Mouse (Mus musculus) gastrocnemius, adult 2 months (tissue): Measurements from ENCODE around the gene Bicd2. TPM values are rescaled to one million over a fixed set of nuclear protein-coding genes. Genes with fewer than 3 reads are reported as not detected.

Source experiments
- DNase-seq: peaks from one replicate; pipeline ENCODE4 v3.0.0; 2022
- H3K27ac ChIP-seq: fragments of 200-600 bp; 2 replicates; pipeline ENCODE4 v1.8.1; 2022; ENCODE audit warnings: mild to moderate bottlenecking
- H3K4me3 ChIP-seq: fragments of 200-600 bp; 2 replicates; pipeline ENCODE4 v1.8.1; 2022; ENCODE audit warnings: mild to moderate bottlenecking, moderate library complexity
- CTCF ChIP-seq: fragments of 200-600 bp; IDR thresholded peaks from 2 replicates; pipeline ENCODE4 v1.8.1; 2022; ENCODE audit warnings: antibody characterized with exemption, mild to moderate bottlenecking, moderate library complexity
- intact Hi-C: fragments of 180-260 bp; cut with DNase I; formaldehyde crosslinking; loops from one replicate; pipeline ENCODE4 v1.15.1; 2025
- total RNA-seq, 2 experiments: library from RNA; stranded (reverse); gene quantifications; 2 replicates each; pipeline ENCODE4 v1.2.3; 2021

Bicd2 gene
- total RNA-seq, 2 experiments from 2014 or later, result 26.0 to 28.5 TPM

GRCm38 (mm10) chr13:49371428-49371899 is 30.1 kb downstream of the Bicd2 start:
- intact Hi-C loops, result no loop called here
- Histone ChIP-seq H3K27ac (peak overlapping the region; percentile 84), H3K4me3 (peak overlapping the region; percentile 31)

DNA sequence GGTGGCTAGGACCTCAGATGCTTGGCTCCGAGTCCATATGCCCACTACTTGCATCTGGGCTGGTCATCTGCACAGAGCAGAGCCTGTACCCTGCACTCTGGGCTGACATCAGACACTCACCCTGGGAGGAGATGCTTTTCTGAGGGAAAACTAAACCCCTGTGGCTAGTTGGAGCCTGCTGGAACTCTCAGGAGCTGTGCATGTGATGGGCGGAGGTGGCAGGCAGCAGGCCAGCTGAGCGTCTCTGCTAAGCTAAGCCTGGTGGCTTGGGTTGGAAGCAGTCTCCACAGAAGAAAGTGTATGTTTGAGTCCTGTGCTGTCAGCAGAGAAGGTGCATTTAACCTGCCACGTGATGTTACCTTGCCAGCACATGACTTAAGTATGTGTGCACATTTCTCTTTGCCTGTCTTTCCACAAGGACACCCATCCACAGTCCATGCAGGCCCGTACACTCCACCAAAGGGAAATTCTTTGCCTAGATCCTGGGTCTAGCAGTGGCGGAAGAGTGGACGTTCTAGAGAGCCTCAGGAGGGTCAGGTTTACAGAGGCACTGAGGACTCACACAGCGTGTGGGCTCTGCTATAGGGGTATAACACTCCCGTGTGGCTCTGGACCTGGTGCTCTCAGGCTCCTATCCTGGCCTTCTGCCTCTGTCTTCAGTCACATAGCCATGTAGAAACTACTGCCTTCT is 31.1 kb downstream of the Bicd2 start:
- DNase-seq, result peak; percentile 83
- Histone ChIP-seq H3K4me3 (peak overlapping the region; percentile 31), H3K27ac (peak overlapping the region; percentile 84)
- intact Hi-C loops, result no loop called here
- no peak for TF ChIP-seq CTCF

More at GRCm38 (mm10) chr13:49371428-49371899, 30.1 kb downstream of the Bicd2 start:
- TF ChIP-seq CTCF, result peak; percentile 23; the same call in 1 of the 2 replicates
- peak; percentile 60 for DNase-seq

GRCm38 (mm10) chr13:49374304-49374703 is 32.9 kb downstream of the Bicd2 start:
- peak overlapping the region; percentile 38; the same call in 1 of the 2 replicates for H3K27ac ChIP-seq
- H3K4me3 ChIP-seq, result no peak overlapping the region
- TF ChIP-seq CTCF, result no peak
- peak; percentile 8 for DNase-seq
- intact Hi-C loops, result no loop called here

DNA sequence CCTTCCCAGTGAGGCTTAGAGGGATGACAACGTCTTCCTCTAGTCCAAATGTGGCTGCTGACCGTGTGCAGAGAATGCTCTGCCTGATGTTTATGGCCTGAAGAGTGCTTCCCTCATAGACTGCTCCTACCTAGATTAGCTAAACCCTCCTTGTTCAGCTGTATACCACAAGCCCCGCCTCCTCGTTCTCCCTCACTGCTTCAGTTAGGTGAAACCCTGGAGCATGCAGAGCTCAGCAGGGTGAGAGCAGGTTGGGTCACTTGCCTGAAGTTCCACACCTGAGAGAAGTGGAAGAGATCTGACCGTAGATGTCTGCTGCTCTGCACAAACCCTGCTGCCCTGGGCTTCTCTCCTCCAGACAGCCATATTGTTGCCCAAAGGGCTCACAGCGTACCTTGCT is 33.3 kb downstream of the Bicd2 start:
- Histone ChIP-seq H3K27ac (peak overlapping the region; percentile 38; the same call in 1 of the 2 replicates), H3K4me3 (no peak overlapping the region)
- intact Hi-C loops, result no loop called here
- TF ChIP-seq CTCF, result no peak
- DNase-seq, result peak; percentile 14

GRCm38 (mm10) chr13:49377608-49378007 is 36.2 kb downstream of the Bicd2 start:
- Histone ChIP-seq H3K27ac (no peak overlapping the region), H3K4me3 (no peak overlapping the region)
- TF ChIP-seq CTCF, result no peak
- intact Hi-C loops, result no loop called here
- no peak for DNase-seq

DNA sequence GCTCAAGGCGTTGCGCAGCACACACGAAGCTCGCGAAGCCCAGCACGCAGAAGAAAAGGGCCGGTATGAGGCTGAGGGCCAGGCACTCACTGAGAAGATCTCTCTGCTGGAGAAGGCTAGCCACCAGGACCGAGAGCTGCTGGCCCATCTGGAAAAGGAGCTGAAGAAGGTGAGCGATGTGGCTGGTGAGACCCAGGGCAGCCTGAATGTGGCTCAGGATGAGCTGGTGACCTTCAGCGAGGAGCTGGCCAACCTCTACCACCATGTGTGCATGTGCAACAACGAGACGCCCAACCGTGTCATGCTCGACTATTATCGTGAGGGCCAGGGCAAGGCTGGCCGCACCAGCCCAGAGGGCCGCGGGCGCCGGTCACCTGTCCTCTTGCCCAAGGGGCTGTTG is 37.9 kb downstream of the Bicd2 start:
- Histone ChIP-seq H3K27ac (0 out of 2 replicates have a peak overlapping the region, but pooled peaks have one; percentile 83), H3K4me3 (no peak overlapping the region)
- intact Hi-C loops, result no loop called here
- no peak for TF ChIP-seq CTCF
- peak; percentile 31 for DNase-seq

DNA sequence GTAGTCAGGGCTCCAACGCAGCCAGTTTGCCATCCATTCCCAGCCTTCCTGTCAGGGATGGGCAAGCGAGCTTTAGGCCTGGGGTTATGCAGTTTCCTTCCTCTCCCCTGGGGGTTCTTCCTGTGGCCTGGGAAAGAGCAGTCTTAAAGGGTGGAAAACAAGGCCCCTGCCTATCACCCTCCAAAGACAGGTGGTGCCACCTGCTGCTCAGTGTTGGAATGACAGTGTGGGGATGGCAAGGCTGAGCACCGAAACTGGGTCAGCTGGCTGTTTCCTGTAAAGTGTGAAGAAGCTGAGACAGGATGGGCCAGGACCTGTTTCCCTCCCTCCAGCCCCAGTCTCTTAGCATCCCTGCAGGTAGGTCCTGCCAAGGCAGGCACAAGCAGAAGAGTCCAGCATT is 39.8 kb downstream of the Bicd2 start:
- Histone ChIP-seq H3K4me3 (peak overlapping the region; percentile 7; the same call in 1 of the 2 replicates), H3K27ac (peak overlapping the region; percentile 83)
- intact Hi-C loops, result loop anchor here (1.0 kb wide), 2 partner anchors 42 to 54 kb away; no protein-coding TSS in a partner anchor
- no peak; the same call in 1 of the 2 replicates for TF ChIP-seq CTCF
- DNase-seq, result peak; percentile 92

DNA sequence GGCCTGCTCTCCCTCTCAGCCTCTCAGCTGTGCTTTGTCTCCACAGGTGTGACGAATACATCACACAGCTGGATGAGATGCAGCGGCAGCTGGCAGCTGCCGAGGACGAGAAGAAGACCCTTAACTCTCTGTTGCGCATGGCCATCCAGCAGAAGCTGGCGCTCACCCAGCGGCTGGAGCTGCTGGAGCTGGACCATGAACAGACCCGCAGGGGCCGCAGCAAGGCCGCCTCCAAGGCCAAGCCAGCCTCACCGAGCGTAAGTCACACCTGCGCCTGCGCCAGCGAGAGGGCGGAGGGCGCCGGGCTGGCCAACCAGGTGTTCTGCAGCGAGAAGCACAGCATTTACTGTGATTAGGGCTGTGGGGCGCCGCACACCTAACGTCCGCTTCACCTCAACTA is 41.6 kb downstream of the Bicd2 start:
- H3K27ac ChIP-seq, result no peak overlapping the region
- TF ChIP-seq CTCF, result no peak
- peak; percentile 31 for DNase-seq
- no peak overlapping the region for H3K4me3 ChIP-seq
- intact Hi-C loops, result no loop called here

DNA sequence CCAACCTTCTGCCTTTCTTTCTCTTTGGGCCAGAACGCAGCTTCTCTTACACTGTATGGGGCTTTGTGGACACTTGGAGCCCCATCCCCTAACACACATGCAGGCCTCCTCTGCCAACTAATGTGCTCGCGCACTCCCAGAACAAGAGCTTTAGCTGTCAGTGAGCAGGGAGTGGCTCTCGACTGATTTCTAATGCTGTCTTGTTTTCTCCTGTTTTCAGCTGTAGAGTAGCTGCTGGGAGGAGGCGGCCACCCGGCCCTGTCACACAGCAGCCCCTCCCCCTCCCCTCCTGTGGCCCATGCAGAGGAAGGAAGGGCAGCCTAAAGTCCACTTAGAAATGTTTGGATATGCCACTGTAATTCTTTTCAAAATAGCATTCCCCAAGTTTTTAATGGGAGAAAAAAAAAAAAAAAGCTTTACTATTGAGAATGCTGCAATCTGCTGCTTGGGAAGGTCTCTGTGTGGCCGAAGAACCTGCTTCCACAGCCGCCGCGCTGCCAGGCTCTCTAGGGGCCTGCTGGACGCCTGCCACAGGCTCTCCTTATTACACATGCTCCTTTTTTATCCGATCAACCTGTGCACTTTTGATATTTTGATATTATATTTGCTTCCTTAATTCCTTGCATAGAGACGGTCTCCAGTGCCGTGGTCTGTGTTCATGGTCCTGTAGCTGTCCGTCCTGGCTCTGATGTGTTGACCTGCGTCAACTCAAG is 43.5 kb downstream of the Bicd2 start:
- intact Hi-C loops, result no loop called here
- Histone ChIP-seq H3K4me3 (no peak overlapping the region), H3K27ac (no peak overlapping the region)
- TF ChIP-seq CTCF, result no peak
- DNase-seq, result peak; percentile 14

DNA sequence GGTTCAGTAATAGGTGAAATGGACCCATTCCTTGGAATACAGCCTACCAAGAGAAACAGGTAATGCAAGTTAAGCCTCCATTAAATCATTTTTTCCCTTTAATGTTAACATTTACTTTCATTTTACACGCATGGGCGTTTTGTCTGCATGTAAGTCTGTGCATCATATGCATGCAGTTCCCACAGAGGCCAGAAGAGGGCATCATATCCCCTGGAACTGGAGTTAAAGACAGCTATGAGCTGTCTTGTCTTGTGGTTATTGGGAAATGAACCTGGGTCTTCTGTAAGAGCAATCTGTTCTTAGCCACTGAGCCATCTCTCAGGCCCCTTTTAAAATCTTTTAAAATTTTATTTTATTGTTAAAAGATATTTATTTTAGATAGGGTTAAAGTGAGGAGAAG is 50.0 kb downstream of the Bicd2 start:
- TF ChIP-seq CTCF, result peak; percentile 64
- H3K27ac ChIP-seq, result no peak overlapping the region
- DNase-seq, result no peak
- H3K4me3 ChIP-seq, result no peak overlapping the region
- intact Hi-C loops, result no loop called here

DNA sequence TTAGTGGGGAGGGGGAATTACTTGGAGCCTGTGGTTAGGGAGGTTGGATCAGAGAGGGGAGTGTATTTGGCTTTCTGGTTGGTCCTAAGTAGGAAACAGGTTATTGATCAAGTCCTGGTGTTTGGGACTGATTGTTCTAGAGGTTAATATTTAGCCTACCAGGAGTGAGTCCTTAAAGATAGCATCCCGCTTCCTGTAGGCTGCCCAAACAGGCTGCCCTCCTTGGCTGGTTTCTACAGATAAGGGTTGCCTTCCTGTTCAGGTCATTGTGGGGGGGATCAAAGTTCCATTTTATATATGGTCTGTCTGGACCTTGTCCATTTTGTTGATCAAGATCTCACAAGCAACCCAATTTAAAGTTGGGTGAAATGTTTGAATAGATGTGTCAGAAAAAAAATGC is 52.2 kb downstream of the Bicd2 start:
- intact Hi-C loops, result no loop called here
- Histone ChIP-seq H3K4me3 (no peak overlapping the region), H3K27ac (no peak overlapping the region)
- no peak for DNase-seq
- no peak for TF ChIP-seq CTCF

GRCm38 (mm10) chr13:49394886-49395447 is 53.6 kb downstream of the Bicd2 start:
- no peak overlapping the region for H3K4me3 ChIP-seq
- no peak for DNase-seq
- no peak overlapping the region for H3K27ac ChIP-seq
- intact Hi-C loops, result no loop called here
- TF ChIP-seq CTCF, result no peak

GRCm38 (mm10) chr13:49396798-49397197 is 55.4 kb downstream of the Bicd2 start:
- no peak overlapping the region for H3K27ac ChIP-seq
- H3K4me3 ChIP-seq, result no peak overlapping the region
- TF ChIP-seq CTCF, result no peak
- intact Hi-C loops, result no loop called here
- DNase-seq, result no peak
